21 mouse cellular contexts compared by ENCODE assay signal in genomic region chr3:105882105-105882504, GRCm38 (mm10). TPM values are rescaled to one million over a fixed set of nuclear protein-coding genes. Genes with fewer than 3 reads are reported as not detected.
"Had no signal": no experiment of that assay in that cellular context is flagged by ENCODE, and none has a peak within 500 bp of the region (broad histone marks: within the 10 kb centered on the region; RNA-seq: fewer than 3 reads in every experiment).

No protein-coding gene starts in this region.

- H3K4me2 ChIP-seq: neural tube, embryonic 12.5 days; neural tube, embryonic 13.5 days; neural tube, embryonic 15.5 days; stomach, embryonic 15.5 days had no signal

- H3K9me3 ChIP-seq: neural tube, embryonic 12.5 days; neural tube, embryonic 13.5 days; neural tube, embryonic 15.5 days; stomach, embryonic 15.5 days had no signal

- H3K27ac ChIP-seq: neural tube, embryonic 12.5 days; neural tube, embryonic 13.5 days; neural tube, embryonic 15.5 days; stomach, embryonic 15.5 days; stomach, postnatal 0 days had no signal

- H3K27me3 ChIP-seq: neural tube, embryonic 12.5 days; neural tube, embryonic 13.5 days; neural tube, embryonic 15.5 days; stomach, embryonic 15.5 days had no signal

- H3K9ac ChIP-seq: neural tube, embryonic 12.5 days; neural tube, embryonic 13.5 days; neural tube, embryonic 15.5 days; stomach, embryonic 15.5 days had no signal

- DNase-seq: retina, postnatal 1 day; right cerebral cortex, adult 18-20 months; right cerebral cortex, postnatal 14 days; right cerebral cortex, postnatal 25 days; right cerebral cortex, postnatal 4 days; spleen, adult 18-20 months; thymus, adult 18-20 months; thymus, adult 2 months; thymus, postnatal 14 days; thymus, postnatal 25 days; thymus, postnatal 36 days; thymus, postnatal 4 days had no signal

- H3K36me3 ChIP-seq: neural tube, embryonic 12.5 days; neural tube, embryonic 13.5 days; neural tube, embryonic 15.5 days; stomach, embryonic 15.5 days had no signal

- H3K4me3 ChIP-seq: neural tube, embryonic 12.5 days; neural tube, embryonic 13.5 days; neural tube, embryonic 15.5 days; stomach, embryonic 15.5 days had no signal

- H3K4me1 ChIP-seq: neural tube, embryonic 12.5 days; neural tube, embryonic 13.5 days; neural tube, embryonic 15.5 days; stomach, embryonic 15.5 days had no signal

RNA-seq across cellular contexts. Expression of gene Tmigd3, which starts 11.4 kb away (rescaled TPM):
- total RNA-seq: neutrophil, adult 5-6 weeks had no signal
- polyA plus RNA-seq: neural tube, embryonic 12.5 days; neural tube, embryonic 13.5 days; neural tube, embryonic 14.5 days; neural tube, embryonic 15.5 days; stomach, embryonic 14.5 days had no signal

RNA-seq across cellular contexts. Expression of gene Adora3, which starts 11.4 kb away (rescaled TPM):
- polyA plus RNA-seq: neural tube, embryonic 12.5 days; neural tube, embryonic 13.5 days had no signal

RNA-seq across cellular contexts. Expression of gene I830077J02Rik, which starts 50.4 kb away (rescaled TPM):
- polyA plus RNA-seq: testis, adult 2 months had no signal
